Mouse (Mus musculus): ENCODE measurements at regions not wholly inside any gene's neighbourhood (a gene's known extent, or its start where the extent isn't known, plus 50 kb on each side); places are given as distances from the start of the nearest gene placed in this dataset.

DNA sequence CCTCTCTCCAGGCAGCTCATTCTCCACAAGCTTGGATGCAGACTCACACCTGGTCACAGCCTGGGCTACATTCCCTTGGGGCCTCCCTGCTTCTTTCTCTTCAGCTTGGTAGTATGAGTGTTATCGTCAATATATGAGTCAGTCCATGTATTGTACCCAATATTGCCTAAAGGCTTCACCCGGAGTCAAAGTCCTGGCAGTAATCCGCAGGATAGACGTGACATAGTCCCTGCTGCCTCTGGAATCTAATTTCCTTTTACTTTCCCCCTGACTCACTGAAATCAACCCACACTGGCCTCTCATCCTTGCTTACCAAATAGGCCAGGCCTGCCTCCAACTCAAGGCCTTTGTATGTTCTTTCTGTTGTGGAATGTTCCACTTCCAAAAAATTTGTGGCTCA lies 83.8 kb upstream of the Fam13a start:
- no peak for TF ChIP-seq CTCF (IDR thresholded peaks at IDR 0.05; ENCODE audit: borderline replicate concordance, extremely low read depth, insufficient read depth, insufficient read length)
- TF ChIP-seq POLR2A (IDR thresholded peaks at IDR 0.05; ENCODE audit: borderline replicate concordance, extremely low read depth, insufficient read depth, insufficient read length, poor library complexity, severe bottlenecking): no peak
